Mouse (Mus musculus) lung, adult 2 months (tissue): ENCODE results near the gene E4f1. TPM values are rescaled to one million over a fixed set of nuclear protein-coding genes. Genes with fewer than 3 reads are reported as not detected.
A peak's percentile ranks its signal among the peaks of the same experiment; 100 is the strongest.

Source experiments
- DNase-seq: peaks from one replicate; pipeline ENCODE4 v3.0.0; 2022
- H3K4me1 ChIP-seq: fragments of 200-500 bp; 2 replicates; pipeline ENCODE4 v1.6.1; 2011; ENCODE audit warnings: low read length; ENCODE audit not compliant: control insufficient read depth, insufficient read depth
- H3K4me3 ChIP-seq: fragments of 200-500 bp; replicated peaks from 2 replicates; pipeline ENCODE3; 2011; ENCODE audit warnings: low read depth, mild to moderate bottlenecking, control low read depth, low read length; ENCODE audit errors: extremely low read depth
- CTCF ChIP-seq: fragments of 200-500 bp; IDR thresholded peaks from 2 replicates; pipeline ENCODE4 v1.5.1; 2011; ENCODE audit warnings: mild to moderate bottlenecking, low read length, control low read depth; ENCODE audit not compliant: insufficient read depth
- POLR2A ChIP-seq: fragments of 200-500 bp; IDR thresholded peaks from 2 replicates; pipeline ENCODE4 v1.6.1; 2011; ENCODE audit warnings: low read depth, mild to moderate bottlenecking, control low read depth, low read length, borderline replicate concordance; ENCODE audit errors: extremely low read depth
- WGBS: fragments of 180-500 bp; shearing (Covaris S2); methylation state at CpG from one replicate; pipeline ENCODE4 v1.1.7; 2018; 5-methylcytosine and 5-hydroxymethylcytosine counted together
- polyA plus RNA-seq: library from polyadenylated mRNA; depleted of rRNA; stranded (reverse); fragments of >200 nt; gene quantifications from 2 replicates; pipeline ENCODE4 v1.2.3, GENCODE M21; 2012

The E4f1 gene
- polyA plus RNA-seq, 1 experiment = 90.1 TPM

DNA sequence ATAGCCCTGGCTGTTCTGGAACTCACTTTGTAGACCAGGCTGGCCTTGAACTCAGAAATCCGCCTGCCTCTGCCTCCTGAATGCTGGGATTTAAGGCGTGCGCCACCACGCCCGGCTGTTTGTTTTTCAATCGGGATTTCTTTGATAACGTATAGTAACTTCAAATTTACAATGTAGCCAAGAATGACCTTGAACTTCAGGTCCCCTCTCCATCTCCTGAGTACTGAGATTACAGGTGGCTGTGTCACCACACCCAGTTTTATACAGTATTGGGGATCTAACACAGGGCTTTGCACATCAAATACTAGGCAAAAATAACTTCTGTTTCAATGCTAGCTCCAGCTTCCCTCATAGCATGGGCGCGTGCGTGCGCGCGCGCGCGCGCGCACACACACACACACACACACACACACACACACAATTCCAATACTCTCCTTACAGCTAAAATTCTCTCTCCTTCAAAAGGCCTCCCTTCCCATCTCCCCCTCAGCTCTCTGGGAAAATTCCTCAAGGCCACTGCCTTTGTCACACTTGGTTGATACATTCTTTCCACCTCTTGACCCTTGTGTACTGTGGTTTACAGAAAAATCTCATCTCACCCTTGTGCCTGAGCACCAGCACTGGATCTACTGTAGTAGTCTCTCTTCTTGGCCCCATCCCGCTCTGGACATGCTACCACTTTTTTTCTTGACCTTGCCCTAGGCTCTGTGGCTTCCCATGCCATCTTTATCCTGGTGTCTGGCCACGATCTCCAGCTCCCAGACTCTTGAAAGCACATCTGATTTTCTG, 11.1 kb upstream of the E4f1 start:
- Histone ChIP-seq H3K4me1 (peaks cover 3% of the 10 kb centered on the region; the same call in 1 of the 2 replicates), H3K4me3 (no peak overlapping the region)
- no peak for DNase-seq
- TF ChIP-seq POLR2A (no peak), CTCF (no peak)
- 91% methylated on average over 20 of the region's 20 CpGs for WGBS

DNA sequence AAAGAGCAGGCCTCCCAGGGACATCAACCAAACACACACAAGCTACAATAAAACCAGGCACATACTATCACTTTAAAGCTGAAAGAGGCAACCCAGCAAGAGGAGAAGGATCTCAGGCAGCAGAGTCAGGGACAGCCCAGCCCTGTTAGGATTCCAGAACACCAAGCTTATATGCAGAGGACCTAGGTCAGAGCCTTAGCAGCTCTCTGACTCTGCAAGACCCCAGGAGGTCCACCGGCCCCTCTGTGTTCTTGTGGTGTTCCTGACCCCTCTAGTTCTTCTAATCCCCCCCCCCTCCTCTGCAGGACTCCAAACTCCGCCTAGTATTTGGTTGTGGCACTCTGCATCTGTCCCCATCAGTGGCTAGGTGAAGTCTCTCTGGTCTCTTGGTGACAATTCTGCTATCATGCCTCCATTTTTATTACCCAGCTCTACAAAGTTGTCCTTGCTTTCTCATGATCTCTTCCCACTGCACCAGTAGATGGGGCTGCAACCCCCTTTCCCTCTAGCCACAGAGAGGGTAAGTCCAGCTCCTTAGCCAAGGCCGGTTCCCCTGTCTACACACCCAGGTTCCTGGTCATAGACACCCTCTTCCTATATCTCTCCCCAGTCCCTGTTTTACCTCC, 10.2 kb upstream of the E4f1 start:
- TF ChIP-seq CTCF (0 out of 2 replicates have a peak, but pooled peaks have one; percentile 2), POLR2A (no peak)
- Histone ChIP-seq H3K4me3 (no peak overlapping the region), H3K4me1 (peaks cover 3% of the 10 kb centered on the region; the same call in 1 of the 2 replicates)
- DNase-seq = no peak
- WGBS = 54% methylated on average over 3 of the region's 3 CpGs

DNA sequence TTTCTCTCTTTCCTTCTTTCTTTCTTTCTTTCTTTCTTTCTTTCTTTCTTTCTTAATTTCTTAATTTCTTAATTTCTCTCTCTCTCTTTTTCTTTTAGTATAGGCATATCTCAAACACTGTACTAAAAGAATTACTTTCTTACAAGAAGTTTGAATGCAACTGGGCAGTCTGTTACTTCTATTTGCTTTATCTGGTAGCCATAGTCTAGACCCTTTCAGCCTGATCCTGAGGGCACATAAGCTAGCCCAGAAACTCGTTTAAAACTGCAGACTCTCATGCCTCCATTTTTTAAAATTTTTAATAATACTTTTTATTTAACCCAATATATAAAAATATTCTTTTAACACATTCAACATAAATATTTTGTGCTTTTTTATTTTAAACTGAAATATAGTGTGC, 9.3 kb upstream of the E4f1 start:
- no peak overlapping the region for H3K4me3 ChIP-seq
- DNase-seq = no peak
- peaks cover 3% of the 10 kb centered on the region; the same call in 1 of the 2 replicates for H3K4me1 ChIP-seq
- TF ChIP-seq POLR2A (no peak), CTCF (no peak)
- 7% methylated on average over 1 of the region's 1 CpGs for WGBS

DNA sequence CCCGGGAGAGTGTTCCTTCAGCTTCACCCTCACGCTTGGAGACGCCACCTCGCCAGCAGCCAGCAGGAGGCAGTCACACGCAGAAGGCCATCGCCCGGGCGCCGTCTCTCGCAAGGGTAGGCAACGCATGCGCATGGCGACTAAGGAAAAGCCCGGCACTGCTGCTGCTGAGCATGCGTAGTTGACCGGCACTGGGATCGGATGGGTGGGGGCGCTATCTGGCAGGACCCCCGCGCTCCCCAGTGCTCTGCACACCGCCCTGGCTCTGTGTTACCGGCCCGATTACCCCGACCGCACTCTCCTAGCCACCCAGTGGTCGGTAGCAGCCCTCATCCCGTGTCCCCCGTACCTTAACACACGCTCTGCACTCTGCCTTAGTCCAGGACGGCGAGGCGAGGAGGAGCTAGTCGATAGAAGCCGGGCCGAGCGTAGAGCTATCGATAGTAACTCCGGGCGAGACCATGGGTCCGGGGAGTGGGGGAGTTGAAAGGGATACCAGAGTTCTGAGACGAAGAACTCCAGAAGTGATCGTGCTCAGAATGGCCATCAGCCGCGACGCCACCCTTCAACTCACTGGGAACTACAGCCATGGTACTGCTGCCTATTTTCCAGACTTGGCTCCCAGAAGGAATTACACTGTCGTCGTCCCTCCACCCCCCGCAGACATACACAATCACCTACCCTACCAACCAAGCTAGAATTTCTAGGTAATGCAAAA, 8.7 kb upstream of the E4f1 start, which contains the start of gene Mlst8:
Mlst8 (minus strand) TSS at position 416 of the 718 bp plus-strand sequence.
- DNase-seq = peak; percentile 97
- under 1% methylated on average over 48 of the region's 48 CpGs for WGBS
- Histone ChIP-seq H3K4me3 (peak within 1 kb of the TSS; percentile 98), H3K4me1 (peaks cover 3% of the 10 kb centered on the region; the same call in 1 of the 2 replicates)
- TF ChIP-seq CTCF = peak; percentile 81
- peak; percentile 84; the same call in 1 of the 2 replicates for TF ChIP-seq POLR2A

DNA sequence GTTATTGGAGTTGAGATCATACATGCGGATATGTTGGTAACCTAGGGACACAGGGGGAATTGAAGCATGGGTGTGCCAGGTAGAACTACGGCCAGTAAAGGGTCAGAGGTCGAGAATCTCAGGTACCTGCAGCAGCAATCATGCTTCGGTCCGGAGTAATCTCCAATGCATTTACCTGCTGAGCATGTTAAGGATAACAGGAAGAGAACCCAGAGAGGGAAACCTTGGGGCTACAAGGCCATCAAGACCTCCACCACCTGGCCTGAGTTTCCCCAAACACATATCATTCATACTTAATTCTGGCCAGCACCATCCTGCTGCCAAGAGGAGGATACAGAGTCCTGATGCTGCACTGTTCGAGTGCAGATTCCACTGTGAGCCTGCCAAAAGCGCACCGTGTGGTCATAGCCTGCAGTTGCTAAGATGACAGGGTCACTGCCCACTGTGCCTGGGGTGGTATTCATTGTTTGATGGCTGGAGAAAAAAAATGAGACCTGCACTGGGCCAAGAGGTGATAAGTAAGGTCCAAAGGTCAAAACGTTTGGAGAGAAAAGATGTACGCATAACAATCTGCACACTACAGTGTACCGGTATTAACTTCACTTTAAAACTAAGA, 8.0 kb upstream of the E4f1 start:
- 40% methylated on average over 11 of the region's 11 CpGs for WGBS
- DNase-seq = no peak
- Histone ChIP-seq H3K4me3 (no peak overlapping the region), H3K4me1 (peaks cover 3% of the 10 kb centered on the region; the same call in 1 of the 2 replicates)
- TF ChIP-seq POLR2A = no peak
- TF ChIP-seq CTCF = 0 out of 2 replicates have a peak, but pooled peaks have one; percentile 2

DNA sequence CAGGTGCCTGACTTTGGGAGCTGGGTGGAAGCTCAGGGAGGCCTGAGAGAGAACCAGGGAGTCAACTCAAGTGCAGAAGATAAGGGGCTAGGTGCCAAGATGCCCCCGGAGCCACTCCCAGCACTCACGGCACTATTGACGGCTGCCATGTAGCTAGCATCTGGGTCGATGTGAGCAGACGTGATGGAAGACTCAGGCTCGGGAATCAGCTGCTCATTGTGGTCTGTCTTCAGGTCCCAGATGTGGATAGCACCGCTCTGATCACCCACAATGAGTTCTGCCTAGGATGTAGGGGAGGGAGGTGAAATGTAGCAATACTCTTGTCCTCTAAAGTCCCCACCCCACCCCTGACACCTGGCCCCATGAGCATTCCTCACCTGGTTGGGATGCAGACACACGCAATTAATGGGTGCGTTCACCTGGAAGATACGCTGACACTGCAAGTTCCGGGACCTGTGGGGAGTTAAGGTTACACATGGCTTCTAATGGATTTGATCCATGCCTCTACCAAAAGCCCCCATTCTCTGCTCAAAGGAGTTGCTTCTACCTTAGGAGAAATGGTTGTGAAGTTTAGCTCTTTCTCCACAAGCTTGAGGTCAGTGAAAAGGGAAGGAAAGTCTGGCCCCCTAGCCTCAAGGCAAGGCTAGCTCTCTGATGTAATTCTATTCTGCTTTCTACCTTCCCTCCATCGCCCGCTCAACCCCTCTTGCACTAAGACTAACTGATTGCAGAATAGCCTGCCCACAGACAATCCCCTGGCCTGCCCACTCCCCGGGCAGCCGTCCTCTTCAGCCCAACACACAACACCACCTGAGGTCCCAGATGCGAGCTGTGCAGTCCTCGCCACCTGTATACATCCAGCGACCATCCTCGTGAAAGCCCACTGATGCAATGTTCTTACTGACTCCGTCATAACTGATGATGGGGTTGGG, 7.2 kb upstream of the E4f1 start:
- WGBS = 93% methylated on average over 20 of the region's 20 CpGs
- H3K4me1 ChIP-seq = peaks cover 7% of the 10 kb centered on the region
- DNase-seq = no peak
- H3K4me3 ChIP-seq = no peak overlapping the region
- no peak for TF ChIP-seq POLR2A
- TF ChIP-seq CTCF = no peak

DNA sequence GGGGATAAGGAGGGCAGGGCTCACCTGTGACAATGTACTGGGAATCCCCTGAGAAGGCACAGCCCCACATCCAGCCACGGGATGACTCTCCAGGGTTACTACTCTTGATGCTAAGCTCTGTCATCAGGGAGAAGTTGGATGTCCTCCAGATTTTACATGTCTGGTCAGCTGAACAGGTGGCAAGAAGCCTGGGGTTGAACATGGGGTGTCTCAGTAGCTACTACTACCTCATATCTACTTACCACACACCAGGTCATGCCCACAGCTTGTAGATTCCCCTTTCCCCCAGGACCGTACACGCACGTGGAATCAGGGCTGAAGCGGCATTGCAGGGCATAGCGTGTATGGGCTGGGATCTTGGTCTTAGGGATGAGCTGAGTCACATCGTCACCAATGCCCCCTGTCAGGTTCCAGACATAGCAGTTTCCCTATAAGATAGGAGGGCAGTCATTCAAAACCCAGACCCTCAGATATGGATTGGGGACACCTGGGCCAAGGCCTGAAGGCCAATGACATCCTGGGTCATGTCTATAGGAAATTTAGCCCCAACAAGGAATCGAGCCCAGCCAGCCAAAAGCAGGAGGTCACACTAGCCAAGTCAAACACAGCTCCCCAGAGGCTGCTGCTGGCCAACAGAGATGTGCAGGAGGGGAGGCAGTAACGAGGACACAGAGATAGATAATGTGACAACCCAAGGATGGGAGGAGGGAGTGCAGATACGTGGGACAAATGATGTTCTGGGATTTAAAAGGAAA, 6.1 kb upstream of the E4f1 start:
- H3K4me1 ChIP-seq = peaks cover 16% of the 10 kb centered on the region
- no peak for TF ChIP-seq POLR2A
- TF ChIP-seq CTCF = no peak
- 92% methylated on average over 10 of the region's 10 CpGs for WGBS
- no peak overlapping the region for H3K4me3 ChIP-seq
- no peak for DNase-seq

DNA sequence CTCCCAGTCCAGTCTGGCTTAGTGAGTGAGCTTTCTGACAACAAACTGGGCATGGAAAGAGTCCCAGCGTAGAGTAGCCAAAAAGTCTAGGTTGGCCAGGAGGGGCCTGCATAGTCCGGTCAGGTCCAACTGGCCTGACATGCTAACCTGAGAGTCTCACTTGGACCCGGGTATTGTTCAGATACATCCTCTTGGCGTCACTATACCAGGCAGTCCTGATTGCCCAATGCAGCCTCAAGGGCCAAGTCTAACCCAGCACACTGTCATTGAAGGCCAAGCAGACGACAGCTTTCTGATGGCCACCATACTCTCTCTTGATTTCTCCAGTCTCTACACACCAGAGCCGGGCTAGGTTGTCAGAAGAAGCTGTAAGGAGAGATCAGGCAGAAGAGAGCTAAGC, 5.5 kb upstream of the E4f1 start:
- peaks cover 19% of the 10 kb centered on the region for H3K4me1 ChIP-seq
- no peak for DNase-seq
- WGBS = 87% methylated on average over 6 of the region's 6 CpGs
- no peak overlapping the region for H3K4me3 ChIP-seq
- TF ChIP-seq CTCF = no peak
- TF ChIP-seq POLR2A = no peak
